Mouse (Mus musculus) MEL (cell line): ENCODE measurements around the gene Isg20l2. TPM values are rescaled to one million over a fixed set of nuclear protein-coding genes. Genes with fewer than 3 reads are reported as not detected.

Experiments
- DNase-seq: peaks from one replicate; pipeline ENCODE4 v3.0.0; 2011; ENCODE audit warnings: low read depth, low spot score
- H3K27ac ChIP-seq: 2 replicates; pipeline ENCODE4 v1.5.1; 2012; ENCODE audit warnings: low read depth, mild to moderate bottlenecking, control low read depth, low read length, moderate library complexity; ENCODE audit not compliant: control insufficient read depth
- H3K27me3 ChIP-seq, 2 experiments: fragments of 150-350 bp in 1 of 2; sonication (generic) in 1 of 2; 2 replicates each; pipeline ENCODE4 v1.6.1; 2012; ENCODE audit warnings: low read length in 2 of 2, mild to moderate bottlenecking in 2 of 2, improper control_type of control experiment in 1 of 2, moderate library complexity in 1 of 2; ENCODE audit not compliant: insufficient read depth in 2 of 2, control insufficient read depth in 1 of 2
- H3K36me3 ChIP-seq, 2 experiments: 2 replicates each; pipeline ENCODE4 v1.6.1; 2012 to 2014; ENCODE audit warnings: low read length in 2 of 2, improper control_type of control experiment in 1 of 2, inconsistent platforms in 1 of 2, mild to moderate bottlenecking in 1 of 2; ENCODE audit not compliant: insufficient read depth in 2 of 2, control insufficient read depth in 1 of 2
- H3K4me1 ChIP-seq, 2 experiments: fragments of 150-350 bp in 1 of 2; sonication (generic) in 1 of 2; 2 replicates each; pipeline ENCODE4 v1.6.1; 2012; ENCODE audit warnings: low read length in 2 of 2, improper control_type of control experiment in 1 of 2, mild to moderate bottlenecking in 1 of 2; ENCODE audit not compliant: insufficient read depth in 2 of 2, control insufficient read depth in 1 of 2
- H3K4me3 ChIP-seq, 2 experiments: fragments of 150-350 bp in 1 of 2; sonication (generic) in 1 of 2; 2 replicates each; pipeline ENCODE4 v1.5.1; 2012; ENCODE audit warnings: low read depth in 2 of 2, low read length in 2 of 2, mild to moderate bottlenecking in 2 of 2, moderate library complexity in 2 of 2, control low read depth in 1 of 2, improper control_type of control experiment in 1 of 2; ENCODE audit not compliant: control insufficient read depth in 1 of 2, insufficient read depth in 1 of 2
- H3K79me2 ChIP-seq: 2 replicates; pipeline ENCODE4 v1.6.1; 2012; ENCODE audit warnings: mild to moderate bottlenecking, low read length, moderate library complexity; ENCODE audit not compliant: control insufficient read depth, poor library complexity, insufficient read depth
- H3K9ac ChIP-seq: 2 replicates; pipeline ENCODE4 v1.6.1; 2012; ENCODE audit warnings: low read depth, mild to moderate bottlenecking, control low read depth, low read length, moderate library complexity; ENCODE audit not compliant: control insufficient read depth, poor library complexity, severe bottlenecking
- H3K9me3 ChIP-seq: fragments of 150-350 bp; sonication (generic); replicated peaks from 2 replicates; pipeline ENCODE4 v1.6.1; 2012; ENCODE audit warnings: mild to moderate bottlenecking, low read length, improper control_type of control experiment, moderate library complexity; ENCODE audit not compliant: insufficient read depth
- BHLHE40 ChIP-seq: IDR thresholded peaks from 2 replicates; pipeline ENCODE4 v1.6.1; 2012; ENCODE audit warnings: low read depth, mild to moderate bottlenecking, inconsistent platforms, low read length, improper control_type of control experiment, borderline replicate concordance
- E2F4 ChIP-seq: IDR thresholded peaks from 2 replicates; pipeline ENCODE4 v1.6.1; 2011; ENCODE audit warnings: low read depth, low read length, improper control_type of control experiment, borderline replicate concordance
- ELF1 ChIP-seq: IDR thresholded peaks from 2 replicates; pipeline ENCODE4 v1.6.1; 2014; ENCODE audit warnings: low read depth, mild to moderate bottlenecking, inconsistent platforms, low read length, improper control_type of control experiment, moderate library complexity
- EP300 ChIP-seq, 2 experiments: IDR thresholded peaks; 2 replicates each; pipeline ENCODE4 v1.6.1; 2011; ENCODE audit warnings: improper control_type of control experiment in 2 of 2, low read length in 2 of 2, low read depth in 1 of 2, mild to moderate bottlenecking in 1 of 2
- ETS1 ChIP-seq: IDR thresholded peaks from 2 replicates; pipeline ENCODE4 v1.6.1; 2012; ENCODE audit warnings: low read depth, mild to moderate bottlenecking, inconsistent platforms, low read length, improper control_type of control experiment, moderate library complexity
- GATA1 ChIP-seq: IDR thresholded peaks from 2 replicates; pipeline ENCODE4 v1.6.1; 2011; ENCODE audit warnings: low read depth, low read length, improper control_type of control experiment
- HCFC1 ChIP-seq: IDR thresholded peaks from 2 replicates; pipeline ENCODE4 v1.6.1; 2012; ENCODE audit warnings: low read depth, mild to moderate bottlenecking, inconsistent platforms, low read length, improper control_type of control experiment, moderate library complexity
- MAFK ChIP-seq: IDR thresholded peaks from 2 replicates; pipeline ENCODE4 v1.6.1; 2011; ENCODE audit warnings: low read depth, mild to moderate bottlenecking, low read length, improper control_type of control experiment, borderline replicate concordance
- MYB ChIP-seq: IDR thresholded peaks from 2 replicates; pipeline ENCODE4 v1.6.1; 2011; ENCODE audit warnings: mild to moderate bottlenecking, low read depth, low read length, improper control_type of control experiment
- MYC ChIP-seq: IDR thresholded peaks from 2 replicates; pipeline ENCODE4 v1.6.1; 2011; ENCODE audit warnings: low read depth, mild to moderate bottlenecking, low read length, improper control_type of control experiment, moderate library complexity
- NELFE ChIP-seq: IDR thresholded peaks from 2 replicates; pipeline ENCODE4 v1.6.1; 2011; ENCODE audit warnings: low read depth, low read length, improper control_type of control experiment
- NRF1 ChIP-seq: IDR thresholded peaks from 2 replicates; pipeline ENCODE4 v1.6.1; 2014; ENCODE audit warnings: low read depth, mild to moderate bottlenecking, inconsistent platforms, low read length, improper control_type of control experiment, moderate library complexity; ENCODE audit not compliant: poor library complexity, insufficient read depth, severe bottlenecking
- POLR2AphosphoS5 ChIP-seq: IDR thresholded peaks from 2 replicates; pipeline ENCODE4 v1.6.1; 2012; ENCODE audit warnings: low read depth, borderline replicate concordance, mild to moderate bottlenecking, inconsistent platforms, low read length, moderate library complexity, mixed read lengths
- TBP ChIP-seq: IDR thresholded peaks from 2 replicates; pipeline ENCODE4 v1.8.0; 2011; ENCODE audit warnings: low read depth, low read length, improper control_type of control experiment
- TCF12 ChIP-seq: IDR thresholded peaks from 2 replicates; pipeline ENCODE4 v1.6.1; 2014; ENCODE audit warnings: low read depth, mild to moderate bottlenecking, inconsistent platforms, low read length, improper control_type of control experiment, moderate library complexity
- UBTF ChIP-seq: IDR thresholded peaks from 2 replicates; pipeline ENCODE4 v1.6.1; 2012; ENCODE audit warnings: low read depth, mild to moderate bottlenecking, inconsistent platforms, low read length, improper control_type of control experiment, moderate library complexity, borderline replicate concordance; ENCODE audit not compliant: insufficient read depth
- USF2 ChIP-seq, 2 experiments: IDR thresholded peaks; 2 replicates each; pipeline ENCODE4 v1.6.1; 2011 to 2012; ENCODE audit warnings: improper control_type of control experiment in 2 of 2, low read length in 2 of 2, borderline replicate concordance in 1 of 2, inconsistent platforms in 1 of 2, low read depth in 1 of 2, mild to moderate bottlenecking in 1 of 2; ENCODE audit not compliant: insufficient read depth in 1 of 2
- ZC3H11A ChIP-seq: IDR thresholded peaks from 2 replicates; pipeline ENCODE4 v1.6.1; 2012; ENCODE audit warnings: low read depth, mild to moderate bottlenecking, inconsistent platforms, low read length, improper control_type of control experiment
- ZMIZ1 ChIP-seq: IDR thresholded peaks from 2 replicates; pipeline ENCODE4 v1.6.1; 2012; ENCODE audit warnings: low read depth, mild to moderate bottlenecking, inconsistent platforms, low read length, improper control_type of control experiment, moderate library complexity
- polyA plus RNA-seq, 2 experiments: library from polyadenylated mRNA; stranded (reverse) in 1 of 2; unstranded in 1 of 2; fragments of >175 nt in 1 of 2; fragments of >200 nt in 1 of 2; gene quantifications; 2 replicates each; pipeline versions ENCODE4 v1.2.1 to v1.2.4; 2012; ENCODE audit warnings: low replicate concordance in 2 of 2, low read depth in 1 of 2; ENCODE audit not compliant: insufficient read length in 2 of 2, insufficient read depth in 1 of 2, missing spikeins in 1 of 2
- total RNA-seq: library from RNA; depleted of rRNA; stranded (reverse); fragments of 300-350 nt; gene quantifications from 2 replicates; pipeline ENCODE4 v1.2.3, GENCODE M21; 2012

Isg20l2 gene
- total and polyA plus RNA-seq, 3 experiments = 45.0 to 71.8 TPM; not detected in 1

GRCm38 (mm10) chr3:87980085-87980484, 50.0 kb downstream of the Isg20l2 start:
- Histone ChIP-seq H3K27me3 (peaks cover 15% of the 10 kb centered on the region in 2 experiments), H3K4me1 (no peaks in the 10 kb centered on the region), H3K79me2 (no peaks in the 10 kb centered on the region), H3K36me3 (no peaks in the 10 kb centered on the region), H3K9ac (no peak overlapping the region), H3K9me3 (no peaks in the 10 kb centered on the region), H3K4me3 (no peak overlapping the region), H3K27ac (no peak overlapping the region)
- no peak for DNase-seq
- no peak for TF ChIP-seq NRF1

GRCm38 (mm10) chr3:87980728-87981127, 50.6 kb downstream of the Isg20l2 start:
- no peak for DNase-seq
- H3K4me1 ChIP-seq = no peaks in the 10 kb centered on the region
- H3K27me3 ChIP-seq = peaks cover 14% of the 10 kb centered on the region in 2 experiments
- H3K9ac ChIP-seq = no peak overlapping the region
- H3K9me3 ChIP-seq = no peaks in the 10 kb centered on the region
- H3K36me3 ChIP-seq = no peaks in the 10 kb centered on the region
- no peaks in the 10 kb centered on the region for H3K79me2 ChIP-seq
- no peak overlapping the region for H3K4me3 ChIP-seq
- TF ChIP-seq ZC3H11A = no peak
- no peak for TF ChIP-seq HCFC1
- TF ChIP-seq POLR2AphosphoS5 = no peak
- TF ChIP-seq MYB = no peak
- no peak for TF ChIP-seq ETS1
- TF ChIP-seq E2F4 = no peak
- no peak for TF ChIP-seq MAFK
- no peak for TF ChIP-seq BHLHE40
- no peak for TF ChIP-seq MYC
- TF ChIP-seq TBP = no peak
- no peak for TF ChIP-seq GATA1
- TF ChIP-seq NELFE = no peak
- TF ChIP-seq EP300 (IDR thresholded peaks at IDR 0.05; ENCODE audit: low read depth in 1 of 2, low read length in 2 of 2) = no peak
- no peak for TF ChIP-seq ELF1
- no peak for TF ChIP-seq UBTF
- no peak for TF ChIP-seq TCF12
- TF ChIP-seq ZMIZ1 = no peak
- no peak for TF ChIP-seq USF2 (IDR thresholded peaks at IDR 0.05; ENCODE audit: borderline replicate concordance in 1 of 2, insufficient read depth in 1 of 2, low read depth in 1 of 2, low read length in 2 of 2)
- H3K27ac ChIP-seq = no peak overlapping the region
